Mouse (Mus musculus) left cerebral cortex, postnatal 25 days (tissue): ENCODE measurements at regions not wholly inside any gene's neighbourhood (a gene's known extent, or its start where the extent isn't known, plus 50 kb on each side); places are given as distances from the start of the nearest gene placed in this dataset.

Source experiments
- DNase-seq, 2 experiments: peaks; one replicate each; pipeline ENCODE4 v3.0.0; 2022; ENCODE audit warnings: low spot score in 2 of 2, mixed read lengths in 1 of 2
- intact Hi-C: fragments of 180-260 bp; cut with DNase I; formaldehyde crosslinking; loops from one replicate; pipeline ENCODE4 v1.15.1; 2025

DNA sequence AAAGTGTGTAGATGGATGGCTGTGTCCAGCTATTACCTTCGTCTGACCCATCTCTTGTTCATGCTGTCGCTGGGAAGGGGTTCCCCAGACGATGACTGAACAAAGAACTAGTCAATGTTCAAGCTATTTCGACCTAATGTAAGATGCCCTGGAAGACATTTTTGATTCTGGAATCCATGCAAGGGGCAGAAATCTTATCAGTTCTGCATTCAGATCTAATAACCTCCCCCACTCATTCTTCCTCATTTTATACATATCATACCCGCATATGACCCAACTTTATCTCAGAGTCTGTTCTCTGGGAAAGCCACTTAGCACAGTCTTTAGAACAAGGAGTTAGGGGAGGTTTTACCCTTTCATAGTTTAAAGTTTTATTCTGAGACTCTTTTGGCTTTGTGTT is 52.2 kb upstream of the 2310009B15Rik start:
- intact Hi-C loops: no loop called here
- no peak for DNase-seq

DNA sequence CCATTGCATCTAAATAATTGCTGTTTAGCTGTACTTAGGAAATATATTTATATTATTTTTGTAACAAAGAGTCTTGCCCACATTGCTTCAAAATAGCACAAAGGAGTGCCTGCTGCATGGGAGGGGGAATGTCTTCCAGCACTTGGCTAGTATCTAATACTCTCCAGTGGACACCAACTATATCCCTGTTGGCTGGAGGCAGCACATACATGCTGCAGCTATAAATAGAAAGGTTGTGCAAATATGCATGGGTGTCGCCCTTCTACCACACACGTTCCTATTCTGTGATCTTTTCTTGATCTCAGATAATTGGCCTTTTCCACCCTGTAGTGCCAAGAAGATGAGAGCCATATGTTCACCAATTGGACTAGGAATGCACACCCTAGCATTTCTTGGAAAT is 53.0 kb upstream of the 2310009B15Rik start:
- no peak for DNase-seq
- intact Hi-C loops: no loop called here

DNA sequence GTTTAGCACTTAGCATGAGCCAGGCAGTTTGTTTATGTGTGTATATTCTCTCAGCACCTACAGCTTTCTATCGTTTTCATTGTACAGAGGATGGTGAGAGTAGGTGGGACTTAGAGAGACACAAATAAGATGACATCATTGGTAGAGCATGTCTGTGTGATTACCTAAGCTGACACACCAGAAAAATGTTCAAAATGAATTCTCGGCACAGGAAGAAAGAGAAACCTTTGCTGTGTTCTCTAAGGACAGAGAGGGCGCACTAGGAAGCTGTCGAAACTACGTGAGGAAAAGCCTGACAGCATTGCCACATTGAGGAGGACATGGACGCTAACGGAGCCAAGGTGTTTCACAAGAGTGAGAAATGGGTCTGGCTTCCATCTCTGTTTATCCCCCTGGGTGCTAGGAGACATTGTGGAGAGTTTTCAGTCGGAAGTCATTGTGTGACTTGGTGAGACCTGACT is 51.0 kb upstream of the Dennd1b start:
- DNase-seq: peak in 1 of 2 experiments; percentile 26
- intact Hi-C loops: no loop called here

DNA sequence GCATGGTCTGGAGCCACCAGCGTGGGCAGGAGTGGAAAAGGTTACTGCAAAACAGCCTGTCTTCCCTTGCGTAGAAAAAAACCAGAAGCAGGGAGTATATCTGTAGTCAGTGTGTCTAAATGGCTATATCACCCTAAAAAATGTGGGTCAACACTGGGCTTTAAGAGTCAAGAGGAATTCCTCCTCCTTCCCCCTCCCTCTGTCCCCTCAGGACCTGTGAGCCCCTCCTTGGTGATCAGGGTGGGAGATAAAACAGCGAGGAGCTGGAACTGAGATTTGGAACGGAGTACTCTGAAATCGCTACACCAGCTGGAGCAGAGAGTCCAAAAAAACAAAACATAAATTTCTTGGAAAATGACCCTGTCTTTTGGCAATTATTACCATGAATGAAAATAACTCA is 50.3 kb upstream of the Dennd1b start:
- no peak for DNase-seq
- intact Hi-C loops: no loop called here

DNA sequence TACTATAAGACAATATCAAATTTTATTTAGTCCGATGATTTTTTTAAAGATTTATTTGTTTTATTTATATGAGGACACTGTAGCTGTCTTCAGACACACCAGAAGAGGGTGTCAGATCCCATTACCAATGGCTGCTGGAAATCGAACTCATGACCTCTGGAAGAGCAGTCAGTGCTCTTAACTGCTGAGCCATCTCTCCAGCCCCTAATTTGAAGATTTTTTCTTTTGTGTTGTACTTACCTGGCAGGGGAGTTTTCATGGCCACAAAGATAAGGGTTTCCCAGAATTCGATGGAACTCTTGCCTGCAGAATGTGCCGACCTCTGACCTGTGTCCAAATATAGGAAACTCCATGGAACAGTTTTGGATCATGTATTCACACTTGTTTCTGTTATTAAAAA is 49.8 kb upstream of the Dennd1b start:
- intact Hi-C loops: no loop called here
- no peak for DNase-seq
